Mouse (Mus musculus) ES-E14 (cell line): Measurements from ENCODE around the gene Abraxas2.

Experiments
- CHD2 ChIP-seq: IDR thresholded peaks from 2 replicates; pipeline ENCODE4 v1.6.1; 2014; ENCODE audit warnings: mild to moderate bottlenecking, low read depth, low read length, inconsistent platforms
- HCFC1 ChIP-seq: IDR thresholded peaks from 2 replicates; pipeline ENCODE4 v1.6.1; 2012; ENCODE audit warnings: low read length, inconsistent platforms, borderline replicate concordance; ENCODE audit not compliant: insufficient read depth
- MAFK ChIP-seq: IDR thresholded peaks from 2 replicates; pipeline ENCODE4 v1.6.1; 2014; ENCODE audit warnings: mild to moderate bottlenecking, low read depth, low read length, inconsistent platforms; ENCODE audit not compliant: insufficient read depth
- ZC3H11A ChIP-seq: IDR thresholded peaks from 2 replicates; pipeline ENCODE4 v1.6.1; 2012; ENCODE audit warnings: low read depth, mild to moderate bottlenecking, inconsistent platforms, low read length, borderline replicate concordance
- ZNF384 ChIP-seq: IDR thresholded peaks from 2 replicates; pipeline ENCODE4 v1.6.1; 2012; ENCODE audit warnings: low read depth, low read length, inconsistent platforms

DNA sequence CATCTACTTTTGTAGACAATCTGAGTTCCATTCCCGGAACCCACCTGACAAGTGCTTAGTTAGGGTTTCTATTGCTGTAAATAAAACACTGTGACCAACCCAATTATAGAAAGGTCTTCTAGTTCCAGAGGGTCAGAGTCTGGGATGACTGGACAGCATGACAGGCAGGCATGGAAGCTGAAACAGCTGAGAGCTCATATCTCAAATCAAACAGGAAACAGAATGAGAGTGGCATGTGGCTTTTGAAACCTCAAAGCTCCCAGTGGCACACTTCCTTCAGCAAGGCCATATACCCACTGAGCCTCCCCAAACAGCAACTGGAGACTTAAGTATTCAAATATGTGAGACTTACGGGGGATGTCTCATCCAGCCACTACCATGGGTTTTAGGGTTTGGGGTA, 14.0 kb downstream of the Abraxas2 start:
- no peak for TF ChIP-seq ZNF384
- no peak for TF ChIP-seq HCFC1
- no peak for TF ChIP-seq ZC3H11A
- TF ChIP-seq MAFK: no peak
- TF ChIP-seq CHD2: no peak
